ENCODE assay signal across 24 mouse cellular contexts in genomic region chrX:111374177-111374576, GRCm38 (mm10).
DNase-seq lines count a peak whose midpoint lies in the region; ATAC-seq and TF ChIP-seq lines count a peak whose summit lies in the region.
"Had no signal": no experiment of that assay in that cellular context is flagged by ENCODE, and none has a peak within 500 bp of the region (broad histone marks: within the 10 kb centered on the region; RNA-seq: fewer than 3 reads in every experiment).

No protein-coding gene starts in this region.

- TF ChIP-seq EP300 in ES-Bruce4 (IDR thresholded peaks at IDR 0.05; ENCODE audit: insufficient read depth, low read depth, low read length): no peak

- H3K9ac ChIP-seq in ES-Bruce4 (ENCODE audit: low read depth, poor library complexity, severe bottlenecking): no peak overlapping the region
- no peak overlapping the region for H3K9ac ChIP-seq in forebrain, embryonic 11.5 days (ENCODE audit: low read length)
- H3K9ac ChIP-seq: forebrain, embryonic 12.5 days; forebrain, embryonic 15.5 days; heart, embryonic 12.5 days; heart, embryonic 15.5 days; hindbrain, embryonic 13.5 days; intestine, embryonic 15.5 days had no signal

- H3K27ac ChIP-seq in layer of hippocampus, adult 2 months: no peak overlapping the region
- H3K27ac ChIP-seq in ES-Bruce4 (ENCODE audit: insufficient read depth, low read length): no peak overlapping the region
- H3K27ac ChIP-seq in forebrain, embryonic 11.5 days (ENCODE audit: low read depth, low read length): no peak overlapping the region
- H3K27ac ChIP-seq: forebrain, embryonic 12.5 days; forebrain, embryonic 15.5 days; heart, embryonic 15.5 days; hindbrain, embryonic 10.5 days; hindbrain, embryonic 13.5 days; intestine, embryonic 15.5 days had no signal

- DNase-seq in layer of hippocampus, adult 2 months (ENCODE audit: low spot score in 2 of 2): no peak
- no peak for DNase-seq in layer of hippocampus, adult 9-11 months
- peak; percentile 4 for DNase-seq in R1 (ENCODE audit: low read depth, low spot score)
- DNase-seq in forebrain, embryonic 11.5 days (ENCODE audit: low spot score): no peak
- no peak for DNase-seq in kidney, adult 8-10 months
- DNase-seq: adrenal gland, adult 2 months; adrenal gland, postnatal 14 days; cerebellum, adult 11 months; cerebellum, adult 2 months; gastrocnemius, postnatal 25 days; heart, adult 18-20 months; heart, postnatal 10 days; heart, postnatal 36 days; kidney, adult 11 months had no signal

- peak; percentile 24 for TF ChIP-seq CTCF in layer of hippocampus, adult 2 months (conservative IDR thresholded peaks at IDR 0.05)
- TF ChIP-seq CTCF in ES-Bruce4 (IDR thresholded peaks at IDR 0.05; ENCODE audit: low read depth, low read length): peak; percentile 28

- no peaks in the 10 kb centered on the region for H3K27me3 ChIP-seq in ES-Bruce4 (ENCODE audit: control insufficient read depth, insufficient read depth, low read length, poor library complexity, severe bottlenecking)
- H3K27me3 ChIP-seq in forebrain, embryonic 11.5 days (ENCODE audit: control insufficient read depth, insufficient read depth, low read length): no peaks in the 10 kb centered on the region
- H3K27me3 ChIP-seq: forebrain, embryonic 12.5 days; forebrain, embryonic 15.5 days; heart, embryonic 12.5 days; heart, embryonic 15.5 days; hindbrain, embryonic 13.5 days; intestine, embryonic 15.5 days had no signal

- WGBS in forebrain, embryonic 11.5 days: 46% methylated on average over 1 of the region's 1 CpGs

- no peaks in the 10 kb centered on the region for H3K36me3 ChIP-seq in ES-Bruce4 (ENCODE audit: control insufficient read depth, insufficient read depth, low read length, poor library complexity, severe bottlenecking)
- no peaks in the 10 kb centered on the region for H3K36me3 ChIP-seq in forebrain, embryonic 11.5 days (ENCODE audit: control insufficient read depth, insufficient read depth, low read length)
- H3K36me3 ChIP-seq: forebrain, embryonic 12.5 days; forebrain, embryonic 15.5 days; heart, embryonic 12.5 days; heart, embryonic 15.5 days; hindbrain, embryonic 10.5 days; hindbrain, embryonic 13.5 days; intestine, embryonic 15.5 days had no signal

- ATAC-seq in forebrain, embryonic 11.5 days (replicated peaks; ENCODE audit: low FRiP score): no peak
- ATAC-seq: forebrain, embryonic 15.5 days; hindbrain, embryonic 16.5 days; intestine, embryonic 15.5 days; Patski had no signal

- no peak overlapping the region for H3K4me3 ChIP-seq in layer of hippocampus, adult 2 months
- no peak overlapping the region for H3K4me3 ChIP-seq in ES-Bruce4 (ENCODE audit: low read depth, low read length)
- H3K4me3 ChIP-seq in forebrain, embryonic 11.5 days (ENCODE audit: low read depth, low read length): no peak overlapping the region
- H3K4me3 ChIP-seq: forebrain, embryonic 12.5 days; forebrain, embryonic 15.5 days; heart, embryonic 12.5 days; heart, embryonic 15.5 days; hindbrain, embryonic 10.5 days; hindbrain, embryonic 13.5 days; intestine, embryonic 15.5 days had no signal

- no peak overlapping the region for H3K4me2 ChIP-seq in forebrain, embryonic 11.5 days (ENCODE audit: low read depth, low read length, severe bottlenecking)
- H3K4me2 ChIP-seq: forebrain, embryonic 12.5 days; forebrain, embryonic 15.5 days; heart, embryonic 12.5 days; heart, embryonic 15.5 days; hindbrain, embryonic 13.5 days; intestine, embryonic 15.5 days had no signal

- no peaks in the 10 kb centered on the region for H3K4me1 ChIP-seq in ES-Bruce4 (ENCODE audit: control insufficient read depth, insufficient read depth, low read length)
- H3K4me1 ChIP-seq in forebrain, embryonic 11.5 days (replicated peaks; ENCODE audit: control insufficient read depth, insufficient read depth, low read length): no peaks in the 10 kb centered on the region
- H3K4me1 ChIP-seq: forebrain, embryonic 12.5 days; forebrain, embryonic 15.5 days; heart, embryonic 12.5 days; heart, embryonic 15.5 days; hindbrain, embryonic 10.5 days; hindbrain, embryonic 13.5 days; intestine, embryonic 15.5 days had no signal

- no peaks in the 10 kb centered on the region for H3K9me3 ChIP-seq in ES-Bruce4 (replicated peaks; ENCODE audit: control insufficient read depth, insufficient read depth, low read length, poor library complexity, severe bottlenecking)
- no peaks in the 10 kb centered on the region for H3K9me3 ChIP-seq in forebrain, embryonic 11.5 days (ENCODE audit: control insufficient read depth, low read length)
- H3K9me3 ChIP-seq: forebrain, embryonic 12.5 days; forebrain, embryonic 15.5 days; heart, embryonic 12.5 days; heart, embryonic 15.5 days; hindbrain, embryonic 10.5 days; hindbrain, embryonic 13.5 days; intestine, embryonic 15.5 days had no signal

- TF ChIP-seq POLR2A in ES-Bruce4 (IDR thresholded peaks at IDR 0.05; ENCODE audit: insufficient read depth, low read length): no peak
